Comparison of ENCODE assay signal across 9 mouse cellular contexts in genomic region chr6:121027314-121027713, GRCm38 (mm10).
DNase-seq lines count a peak whose midpoint lies in the region; ATAC-seq and TF ChIP-seq lines count a peak whose summit lies in the region.
"Had no signal": no experiment of that assay in that cellular context is flagged by ENCODE, and none has a peak within 500 bp of the region (broad histone marks: within the 10 kb centered on the region; RNA-seq: fewer than 3 reads in every experiment).

No protein-coding gene starts in this region.

- intact Hi-C loops in gastrocnemius, postnatal 14 days (cut with DNase I; ENCODE audit: low total_unique reads), result no loop called here

- no peak overlapping the region for H3K9ac ChIP-seq in hindbrain, embryonic 13.5 days
- no peak overlapping the region for H3K9ac ChIP-seq in hindbrain, embryonic 12.5 days
- H3K9ac ChIP-seq in kidney, embryonic 14.5 days (ENCODE audit: low read depth, low read length), result no peak overlapping the region
- H3K9ac ChIP-seq: limb, embryonic 12.5 days had no signal

- H3K36me3 ChIP-seq in hindbrain, embryonic 13.5 days, result peaks cover 77% of the 10 kb centered on the region
- peaks cover 69% of the 10 kb centered on the region for H3K36me3 ChIP-seq in hindbrain, embryonic 12.5 days
- H3K36me3 ChIP-seq in kidney, embryonic 14.5 days (ENCODE audit: control insufficient read depth, insufficient read depth, low read length), result peaks cover 44% of the 10 kb centered on the region

- peaks cover 23% of the 10 kb centered on the region for H3K4me1 ChIP-seq in hindbrain, embryonic 13.5 days (replicated peaks)
- H3K4me1 ChIP-seq in hindbrain, embryonic 12.5 days, result 0 out of 2 replicates have a peak, but pooled peaks cover 7% of the 10 kb centered on the region
- peaks cover 36% of the 10 kb centered on the region for H3K4me1 ChIP-seq in cerebellum, adult 2 months (ENCODE audit: control insufficient read depth, insufficient read depth, low read length)
- no peaks in the 10 kb centered on the region for H3K4me1 ChIP-seq in kidney, embryonic 14.5 days (ENCODE audit: control insufficient read depth, insufficient read depth, low read length)

- 46% methylated on average over 5 of the region's 5 CpGs for WGBS in hindbrain, embryonic 13.5 days
- WGBS in hindbrain, embryonic 12.5 days, result 60% methylated on average over 5 of the region's 5 CpGs
- WGBS in cerebellum, adult 2 months, result 8% methylated on average over 5 of the region's 5 CpGs
- 80% methylated on average over 5 of the region's 5 CpGs for WGBS in kidney, embryonic 14.5 days

- H3K27ac ChIP-seq in hindbrain, embryonic 13.5 days, result no peak overlapping the region
- no peak overlapping the region for H3K27ac ChIP-seq in hindbrain, embryonic 12.5 days
- H3K27ac ChIP-seq in cerebellum, adult 2 months (ENCODE audit: insufficient read depth, low read length), result peak overlapping the region; percentile 32
- H3K27ac ChIP-seq in kidney, embryonic 14.5 days (ENCODE audit: low read depth, low read length), result no peak overlapping the region

- H3K27me3 ChIP-seq in hindbrain, embryonic 13.5 days, result no peaks in the 10 kb centered on the region
- no peaks in the 10 kb centered on the region for H3K27me3 ChIP-seq in hindbrain, embryonic 12.5 days
- no peaks in the 10 kb centered on the region for H3K27me3 ChIP-seq in cerebellum, adult 2 months (ENCODE audit: control insufficient read depth, insufficient read depth, low read length)
- no peaks in the 10 kb centered on the region for H3K27me3 ChIP-seq in kidney, embryonic 14.5 days (ENCODE audit: control insufficient read depth, insufficient read depth, low read length)
- H3K27me3 ChIP-seq: limb, embryonic 12.5 days had no signal

- no peak overlapping the region for H3K4me2 ChIP-seq in hindbrain, embryonic 13.5 days
- H3K4me2 ChIP-seq in hindbrain, embryonic 12.5 days (replicated peaks), result no peak overlapping the region
- no peak overlapping the region for H3K4me2 ChIP-seq in kidney, embryonic 14.5 days (replicated peaks; ENCODE audit: low read depth, low read length)
- H3K4me2 ChIP-seq: limb, embryonic 12.5 days had no signal

- no peak overlapping the region for H3K4me3 ChIP-seq in hindbrain, embryonic 13.5 days
- no peak overlapping the region for H3K4me3 ChIP-seq in hindbrain, embryonic 12.5 days
- H3K4me3 ChIP-seq in cerebellum, adult 2 months (replicated peaks; ENCODE audit: insufficient read depth, low read depth, low read length), result no peak overlapping the region
- H3K4me3 ChIP-seq in kidney, embryonic 14.5 days (ENCODE audit: low read length), result no peak overlapping the region
- H3K4me3 ChIP-seq: limb, embryonic 12.5 days had no signal

- no peak for TF ChIP-seq CTCF in cerebellum, adult 2 months (IDR thresholded peaks at IDR 0.05; ENCODE audit: borderline replicate concordance, insufficient read depth, low read depth, low read length)

- H3K9me3 ChIP-seq in hindbrain, embryonic 13.5 days, result no peaks in the 10 kb centered on the region
- no peaks in the 10 kb centered on the region for H3K9me3 ChIP-seq in hindbrain, embryonic 12.5 days (replicated peaks)
- no peaks in the 10 kb centered on the region for H3K9me3 ChIP-seq in kidney, embryonic 14.5 days (ENCODE audit: control insufficient read depth, low read length)
- H3K9me3 ChIP-seq: limb, embryonic 12.5 days had no signal

- DNase-seq in cerebellum, adult 2 months, result peak; percentile 75 to 78
- DNase-seq in gastrocnemius, postnatal 14 days, result peak; percentile 56
- DNase-seq in right cerebral cortex, postnatal 10 days (ENCODE audit: low spot score in 2 of 2), result peak; percentile 80 to 87
- no peak for DNase-seq in kidney, postnatal 10 days
- no peak for DNase-seq in spleen, postnatal 36 days (ENCODE audit: low spot score in 2 of 2)

- no peak for TF ChIP-seq POLR2A in cerebellum, adult 2 months (IDR thresholded peaks at IDR 0.05; ENCODE audit: borderline replicate concordance, insufficient read depth, low read length)

- ATAC-seq in hindbrain, embryonic 13.5 days (ENCODE audit: low FRiP score), result 0 out of 2 replicates have a peak, but pooled peaks have one; percentile 45
- no peak for ATAC-seq in hindbrain, embryonic 12.5 days (ENCODE audit: low FRiP score)
- ATAC-seq in kidney, embryonic 14.5 days (ENCODE audit: low FRiP score, low TSS enrichment), result no peak

Comparison
In these comparisons a context has a peak if more than half of its experiments do, and no peak if none do; other contexts are left out.
1. DNase-seq: peak in cerebellum, adult 2 months (2 of 2), gastrocnemius, postnatal 14 days (single experiment) and right cerebral cortex, postnatal 10 days (2 of 2); none in kidney, postnatal 10 days (single experiment) and spleen, postnatal 36 days (0 of 2).